Mouse (Mus musculus) stomach, postnatal 0 days (tissue): ENCODE measurements around the gene Ghsr.

Source experiments
- CTCF ChIP-seq: IDR thresholded peaks from 2 replicates; pipeline ENCODE4 v1.5.1; 2016; ENCODE audit warnings: antibody characterized with exemption, low read depth, mild to moderate bottlenecking, moderate library complexity
- EP300 ChIP-seq: optimal IDR thresholded peaks from 2 replicates; pipeline ENCODE3; 2016; ENCODE audit warnings: antibody characterized with exemption

DNA sequence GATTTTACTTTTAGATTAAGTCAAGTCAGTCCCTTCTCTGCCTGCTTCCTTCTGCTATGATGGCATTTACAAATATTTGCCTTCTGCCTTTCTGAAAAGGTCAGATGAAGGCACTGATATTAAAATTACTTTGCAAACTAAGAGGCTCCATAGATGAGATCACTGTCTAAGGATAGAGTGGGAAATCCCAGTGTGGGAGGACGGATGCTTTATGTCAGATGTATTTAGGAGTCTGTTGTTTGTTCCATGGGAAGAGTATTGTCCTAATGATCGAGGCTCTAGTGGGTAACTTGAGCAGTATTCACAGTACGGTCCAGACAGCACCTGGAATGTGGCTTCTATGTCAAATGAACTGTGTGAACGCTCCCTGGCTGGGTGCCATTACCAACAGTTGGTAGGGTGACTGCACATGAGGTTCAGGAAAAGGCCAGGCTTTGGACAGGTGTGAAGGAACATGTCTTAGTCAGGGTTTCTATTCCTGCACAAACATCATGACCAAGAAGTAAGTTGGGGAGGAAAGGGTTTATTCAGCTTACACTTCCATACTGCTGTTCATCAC, 44.4 kb upstream of the Ghsr start:
- TF ChIP-seq CTCF (no peak), EP300 (no peak)
